In the genomic region with DNA sequence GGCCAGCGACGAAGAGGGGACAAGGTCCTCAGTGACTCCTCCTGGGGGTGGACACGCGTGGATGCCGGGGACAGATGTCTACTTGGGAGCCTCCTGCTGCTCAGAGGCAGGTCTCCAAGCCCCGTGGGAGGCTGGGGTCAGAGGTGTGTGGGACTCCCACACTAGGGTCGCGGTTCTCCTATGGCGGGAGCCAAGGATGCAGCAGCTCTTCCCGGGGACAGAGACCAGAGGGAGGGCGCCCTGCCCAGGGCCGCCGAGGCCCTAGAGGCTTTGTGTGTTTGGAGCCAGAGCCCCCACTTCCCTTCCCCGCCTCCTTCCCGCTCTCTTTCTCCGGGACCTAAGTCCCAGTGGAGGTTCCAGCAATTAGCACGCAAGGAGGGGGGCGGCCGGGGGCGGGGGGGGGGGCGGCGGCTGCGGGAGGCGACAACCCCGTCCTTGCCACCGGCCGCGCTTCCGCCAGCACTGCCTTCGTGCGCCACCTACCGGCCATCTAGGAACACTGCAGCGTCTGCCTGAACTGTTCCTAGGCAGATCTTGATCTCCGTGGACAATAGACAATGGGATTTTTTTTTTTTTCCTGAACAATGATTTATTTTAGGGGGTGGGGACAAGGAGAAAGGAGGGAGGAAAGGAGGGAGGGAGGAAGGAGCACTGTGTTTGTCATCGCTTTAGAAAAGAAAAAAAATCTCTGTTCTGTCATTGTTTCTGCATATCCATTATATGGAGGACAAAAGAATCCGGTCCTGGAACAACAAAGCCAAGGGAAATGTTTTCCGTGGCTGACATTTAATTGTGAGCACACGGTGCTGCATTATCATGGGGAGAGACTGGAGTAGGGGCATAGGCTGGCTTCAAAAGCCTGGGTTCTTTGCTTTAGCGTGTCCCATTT, we compare ENCODE assay signal across 8 mouse cellular contexts.
DNase-seq lines count a peak whose midpoint lies in the region; ATAC-seq lines count a peak whose summit lies in the region.

No protein-coding gene starts in this region.

- peak; percentile 85 for DNase-seq in adipocyte (ENCODE audit: low spot score)
- peak; percentile 86 to 93 for DNase-seq in cerebellum, postnatal 25 days
- DNase-seq in gastrocnemius, postnatal 14 days, result peak; percentile 76
- peak; percentile 49 for DNase-seq in hindlimb bud, embryonic 11.5 days (ENCODE audit: extremely low spot score, low read depth, low spot score)
- DNase-seq in left cerebral cortex, postnatal 36 days (ENCODE audit: low spot score in 2 of 2), result peak; percentile 66 to 70
- peak; percentile 83 to 88 for DNase-seq in right cerebral cortex, postnatal 10 days (ENCODE audit: low spot score in 2 of 2)
- peak; percentile 86 for DNase-seq in urinary bladder, postnatal 25 days (ENCODE audit: low spot score)

- intact Hi-C loops in gastrocnemius, postnatal 14 days (cut with DNase I; ENCODE audit: low total_unique reads), result loop anchor here (5.0 kb wide), 1 partner anchor 494 kb away; no protein-coding TSS in a partner anchor
- intact Hi-C loops in left cerebral cortex, postnatal 36 days (cut with DNase I), result loop anchor here (2.0 to 10.0 kb wide), 5 partner anchors 93 to 544 kb away; no protein-coding TSS in a partner anchor

- ATAC-seq in megakaryocyte-erythroid progenitor cell, adult 5-6 weeks (replicated peaks; ENCODE audit: low FRiP score, low TSS enrichment, poor library complexity, severe bottlenecking), result peak; percentile 51; the same call in 1 of the 2 replicates

Comparison
In these comparisons a context has a peak if more than half of its experiments do, and no peak if none do; other contexts are left out.
1. Peak in every context shown above with its lines: DNase-seq and ATAC-seq.